Mouse (Mus musculus) gastrocnemius, postnatal 4 days (tissue): Measurements from ENCODE around the gene Gfra1. TPM values are rescaled to one million over a fixed set of nuclear protein-coding genes. Genes with fewer than 3 reads are reported as not detected.

Experiments
- DNase-seq, 2 experiments: peaks; one replicate each; pipeline ENCODE4 v3.0.0; 2021 to 2022; ENCODE audit warnings: low spot score in 2 of 2, mixed read lengths in 2 of 2
- total RNA-seq, 2 experiments: library from RNA; stranded (reverse); gene quantifications; 2 replicates each; pipeline ENCODE4 v1.2.3; 2021

Gfra1 gene
- total RNA-seq, 2 experiments from 2014 or later: 12.5 to 13.9 TPM

- no peak for DNase-seq
Measured at GRCm38 (mm10) chr19:58442785-58443732, 12.7 kb downstream of the Gfra1 start.

GRCm38 (mm10) chr19:58441785-58442184 lies 13.9 kb downstream of the Gfra1 start:
- DNase-seq: no peak

- no peak for DNase-seq
Measured at GRCm38 (mm10) chr19:58441246-58441645, 14.5 kb downstream of the Gfra1 start.

DNA sequence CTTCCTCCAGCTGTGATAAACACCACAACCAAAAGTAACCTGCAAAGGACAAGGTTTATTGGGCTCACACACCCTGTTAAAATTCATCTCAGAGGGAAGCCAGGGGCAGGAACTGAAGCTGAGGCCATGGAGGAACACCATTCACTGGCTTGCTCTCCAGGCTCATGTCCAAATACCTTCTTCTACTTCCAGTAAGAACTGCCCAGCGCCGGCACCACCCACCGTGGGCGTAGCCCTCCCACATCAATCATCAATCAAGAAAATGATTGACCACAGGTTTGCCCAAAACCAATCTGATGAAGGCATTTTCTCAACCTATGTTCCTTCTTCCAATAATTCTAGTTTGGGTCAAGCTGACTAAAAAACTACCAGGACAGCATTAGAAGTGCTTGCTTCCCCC lies 16.9 kb downstream of the Gfra1 start:
- DNase-seq: no peak

DNA sequence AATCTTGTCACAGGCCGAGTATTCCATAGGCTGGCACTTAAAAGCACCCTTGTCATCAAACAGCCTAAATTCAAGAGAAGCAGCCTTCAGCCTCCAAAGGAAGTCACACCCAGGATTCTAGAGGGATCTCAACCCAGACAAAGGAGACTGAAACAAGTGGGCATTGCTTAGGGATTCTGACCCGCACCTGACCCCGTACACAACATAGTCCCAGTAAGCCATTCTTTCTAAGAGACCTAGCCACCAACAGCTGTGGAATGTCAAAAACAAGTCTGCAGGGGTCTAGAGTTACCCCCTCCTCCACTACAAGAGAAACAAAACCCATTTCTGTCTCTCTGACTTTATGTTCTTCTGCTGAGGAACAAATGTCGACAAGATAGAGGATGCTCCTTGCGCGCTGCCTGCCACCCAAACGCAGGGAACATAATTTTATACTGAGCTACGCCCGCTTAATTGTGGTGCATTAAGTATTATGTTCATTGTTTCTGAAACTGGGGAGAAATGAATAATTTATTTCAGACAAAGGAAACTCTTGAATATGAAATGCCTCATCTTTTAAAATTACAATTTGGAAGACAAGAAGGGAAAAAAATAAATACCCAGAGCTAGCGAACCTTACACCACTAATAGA lies 18.2 kb downstream of the Gfra1 start:
- no peak for DNase-seq

DNA sequence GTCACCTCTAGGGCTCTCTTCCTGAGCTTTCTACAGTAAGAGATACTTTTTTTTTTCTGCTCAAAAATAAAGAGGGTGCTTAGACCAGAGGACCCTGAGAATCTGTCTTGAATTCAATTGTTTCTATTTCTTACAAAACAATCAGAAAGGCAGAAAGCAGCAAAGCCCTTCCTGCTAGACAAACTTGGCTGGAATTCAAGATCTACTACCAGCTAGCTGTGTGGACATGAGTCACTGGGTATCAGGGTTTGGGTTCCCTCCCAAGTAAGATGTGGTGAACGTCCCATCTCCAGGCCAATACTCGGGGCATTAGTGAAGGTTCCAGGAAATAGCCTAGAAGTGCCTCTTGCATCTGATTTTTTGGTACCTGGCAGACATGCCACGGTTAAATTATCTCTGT lies 18.8 kb downstream of the Gfra1 start:
- no peak for DNase-seq

DNA sequence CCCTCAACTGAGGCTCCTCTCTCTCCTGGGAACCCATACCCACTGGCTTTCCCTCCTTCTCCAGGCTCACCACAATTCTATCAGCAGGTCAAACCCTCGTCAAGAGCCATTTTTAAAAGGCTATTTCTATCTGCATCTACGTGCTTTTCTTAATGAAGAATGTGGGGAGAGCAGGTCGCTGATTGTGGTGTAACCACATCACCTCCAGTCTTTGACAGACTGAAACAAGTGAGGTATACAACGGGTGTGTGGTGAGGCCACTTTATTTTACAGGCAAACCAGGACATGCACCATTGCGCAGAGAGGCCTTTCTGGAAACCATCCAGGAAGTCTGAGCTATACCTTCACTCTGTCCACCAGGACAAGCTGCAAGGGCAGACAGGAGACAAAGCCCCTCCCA lies 19.8 kb downstream of the Gfra1 start:
- DNase-seq: no peak

DNA sequence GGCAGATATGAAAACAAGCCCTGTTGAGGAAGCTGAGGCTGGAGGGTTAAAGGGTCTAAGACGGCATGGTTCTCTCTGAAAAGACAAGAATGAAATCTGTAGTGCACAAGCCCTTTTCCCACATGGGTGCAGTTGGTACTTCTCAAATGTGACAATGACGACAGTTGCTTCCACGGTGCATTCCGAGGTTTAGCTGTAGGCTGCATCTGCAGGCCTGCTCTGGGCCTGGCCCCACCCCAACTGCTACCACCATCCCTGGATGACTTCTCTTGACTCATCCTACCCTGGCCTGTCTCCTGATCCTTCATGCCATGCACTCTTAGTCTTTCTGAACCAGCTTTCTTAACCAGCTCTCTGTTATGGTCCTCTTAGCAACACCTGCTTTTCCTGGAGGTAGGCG lies 22.9 kb downstream of the Gfra1 start:
- DNase-seq: peak in 1 of 2 experiments; percentile 30

DNA sequence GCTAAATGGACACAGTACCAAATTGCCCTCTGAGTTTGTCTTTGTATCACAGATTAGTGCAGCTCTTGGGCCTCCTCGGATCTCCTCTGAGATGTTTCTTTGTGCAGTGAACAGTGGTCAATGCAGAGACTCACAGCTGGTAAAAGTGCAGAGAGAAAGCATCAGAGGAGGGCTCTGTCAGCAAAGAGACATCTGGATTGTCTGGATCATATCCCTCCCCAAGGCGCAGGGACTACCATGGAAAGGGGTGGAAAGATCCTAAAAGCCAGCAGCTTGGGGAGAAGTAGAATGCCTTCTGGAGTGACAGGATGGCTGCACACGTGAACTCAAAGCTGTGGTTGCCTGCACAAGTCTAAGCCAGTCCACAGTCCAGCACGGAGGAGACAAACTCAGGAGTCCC lies 27.2 kb downstream of the Gfra1 start:
- no peak for DNase-seq

DNA sequence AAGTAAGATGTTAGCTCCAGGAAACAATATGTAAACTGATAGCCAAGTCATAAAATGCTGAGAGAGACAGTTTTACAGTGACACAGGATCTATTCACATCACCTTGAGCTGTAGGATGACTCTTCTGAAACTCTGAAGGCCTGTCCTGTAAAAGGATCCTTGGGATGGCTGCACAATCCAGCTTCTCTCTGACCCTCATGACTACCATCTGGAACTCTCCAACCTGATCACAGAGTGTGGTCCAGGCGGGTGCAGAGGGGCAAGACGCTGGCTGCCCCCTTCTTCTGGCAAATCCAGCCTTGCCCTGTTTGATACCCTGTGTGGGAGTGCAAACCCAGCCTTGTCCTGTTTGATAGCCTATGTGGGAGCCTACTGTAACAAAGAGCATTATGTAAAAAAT lies 28.4 kb downstream of the Gfra1 start:
- no peak for DNase-seq

DNA sequence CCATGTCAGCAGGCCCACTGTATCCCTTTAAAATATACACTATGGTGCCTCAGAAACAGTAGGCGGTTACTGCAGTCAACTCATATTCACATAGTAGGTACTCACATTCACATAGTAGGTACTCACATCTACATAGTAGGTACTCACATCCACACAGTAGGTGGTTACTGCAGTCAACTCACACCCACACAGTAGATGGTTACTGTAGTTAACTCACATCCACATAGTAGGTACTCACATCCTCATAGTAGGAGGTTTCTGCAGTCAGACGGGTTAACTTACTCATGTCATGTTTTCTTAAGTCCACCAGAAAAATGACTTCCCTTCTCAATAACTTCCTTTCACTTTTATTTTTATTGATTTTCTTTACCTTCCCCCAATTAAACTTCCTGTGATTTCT lies 30.8 kb downstream of the Gfra1 start:
- no peak for DNase-seq

- DNase-seq: no peak
Measured at GRCm38 (mm10) chr19:58424179-58424578, 31.5 kb downstream of the Gfra1 start.

GRCm38 (mm10) chr19:58422916-58423493 lies 32.7 kb downstream of the Gfra1 start:
- no peak for DNase-seq

DNA sequence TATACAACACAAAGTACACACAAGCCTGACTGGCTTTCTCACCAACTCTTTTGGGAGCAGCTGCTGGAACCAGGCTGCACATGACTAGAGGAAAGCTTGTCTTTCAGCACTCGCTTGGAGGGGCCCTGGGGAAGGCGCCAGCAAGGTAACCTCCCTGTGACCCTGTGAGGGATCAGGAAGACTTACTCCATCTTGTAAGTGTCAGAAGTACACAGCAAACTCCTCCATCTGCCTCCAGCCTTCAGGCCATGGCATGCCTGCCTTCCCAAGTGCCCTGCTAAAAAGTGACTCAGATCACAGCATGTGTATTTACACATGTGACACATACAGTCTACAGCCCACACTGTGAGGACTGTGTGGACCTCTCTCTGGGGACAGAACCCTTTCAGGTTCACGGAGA lies 36.0 kb downstream of the Gfra1 start:
- DNase-seq: no peak

GRCm38 (mm10) chr19:58419278-58419677 lies 36.4 kb downstream of the Gfra1 start:
- no peak for DNase-seq

- no peak for DNase-seq
Measured at GRCm38 (mm10) chr19:58415173-58415572, 40.5 kb downstream of the Gfra1 start.

DNA sequence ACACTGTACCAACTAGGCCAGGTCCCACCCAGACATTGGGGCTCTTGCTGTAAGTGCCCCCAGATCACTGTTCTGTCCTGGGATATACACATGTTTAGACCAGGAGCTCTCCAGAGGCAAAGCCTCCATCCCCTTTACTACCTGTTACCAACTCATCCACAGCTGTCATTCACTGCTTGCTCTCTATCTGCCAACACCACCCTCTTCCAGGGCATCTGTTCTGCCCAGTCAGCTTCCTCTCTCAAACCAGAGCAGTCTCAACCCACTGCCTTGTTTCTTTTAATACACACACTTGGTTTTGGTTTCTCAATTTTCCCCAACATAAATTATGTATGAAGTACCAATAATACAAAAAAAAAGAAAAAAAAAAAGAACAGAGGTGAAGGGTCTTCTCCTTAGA lies 41.0 kb downstream of the Gfra1 start:
- no peak for DNase-seq

DNA sequence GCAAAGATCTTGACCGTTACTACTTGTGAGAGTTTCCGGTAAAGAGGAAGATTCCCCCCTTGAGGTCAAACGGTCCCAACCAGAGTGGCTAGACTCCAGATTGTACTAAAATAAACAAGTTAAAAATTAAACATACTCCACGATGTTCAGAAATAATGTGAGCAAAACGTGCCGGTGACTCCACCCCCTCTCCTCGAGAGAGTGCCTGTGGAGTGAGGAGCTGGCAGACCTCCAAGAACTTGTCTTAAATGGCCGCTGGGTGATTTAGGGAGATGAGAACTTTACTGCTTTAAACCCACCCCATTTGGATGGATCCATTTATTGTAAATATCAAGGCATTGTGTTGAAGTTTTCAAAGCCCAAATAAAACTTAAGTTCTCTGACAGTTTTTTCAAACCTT lies 42.4 kb downstream of the Gfra1 start:
- DNase-seq: peak in 1 of 2 experiments; percentile 51

- DNase-seq: no peak
Measured at GRCm38 (mm10) chr19:58412811-58413210, 42.9 kb downstream of the Gfra1 start.

DNA sequence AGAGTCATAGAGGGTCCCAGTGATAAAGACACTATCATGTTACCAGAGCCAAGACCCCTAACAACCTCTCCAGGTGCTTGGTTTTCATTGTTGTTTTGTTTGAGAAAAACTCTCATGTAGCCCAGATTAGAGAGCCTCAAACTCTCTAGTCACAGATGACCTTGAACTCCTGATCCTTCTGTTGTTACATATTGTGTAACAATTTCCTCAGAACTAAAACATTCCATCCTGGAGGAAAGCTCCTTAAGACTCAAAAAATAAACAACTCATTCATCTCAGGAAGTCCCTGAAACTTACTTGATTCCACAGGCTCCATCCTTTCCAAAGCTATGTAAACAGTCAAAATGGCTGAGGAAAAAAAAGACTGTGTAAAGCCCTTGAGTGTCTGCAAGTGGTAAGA lies 49.0 kb downstream of the Gfra1 start:
- no peak for DNase-seq

DNA sequence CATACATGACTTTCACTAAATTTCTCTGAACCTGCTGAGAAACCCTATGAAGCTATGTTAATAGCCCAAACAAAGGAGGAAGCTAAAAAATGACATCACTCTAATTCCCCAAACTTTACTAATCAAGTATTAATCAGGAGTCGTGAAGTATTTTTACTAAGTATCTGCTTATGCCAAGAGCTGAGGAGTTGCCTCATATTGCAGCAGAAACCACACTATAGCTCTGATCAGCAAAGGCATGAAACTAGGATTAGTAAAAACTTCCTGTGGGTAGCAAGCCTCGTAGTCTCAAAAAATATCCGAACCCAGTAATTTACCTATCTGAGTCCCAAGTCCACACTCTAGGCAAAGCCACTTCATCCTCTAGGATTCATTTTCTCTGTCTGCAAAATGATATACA lies 55.5 kb downstream of the Gfra1 start:
- DNase-seq: no peak

DNA sequence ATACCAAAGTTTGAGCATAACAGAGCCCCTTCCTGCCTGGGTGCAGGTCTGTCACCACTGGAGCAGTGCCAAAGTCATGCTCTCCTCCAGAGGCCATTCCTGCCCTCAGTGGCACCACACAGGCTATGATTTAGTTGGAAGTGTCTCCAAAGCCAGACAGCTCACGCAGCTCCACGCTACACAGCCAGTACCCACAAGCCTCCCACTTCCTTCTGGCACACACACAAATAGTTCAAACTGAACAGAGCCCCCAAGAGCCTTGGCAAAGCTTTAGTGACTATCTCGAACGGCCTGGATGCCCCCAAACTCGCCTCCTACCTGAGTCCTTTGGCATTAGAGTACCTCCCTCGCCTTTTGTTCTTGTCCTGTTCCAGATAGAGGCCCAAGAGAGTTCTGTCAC lies 56.5 kb downstream of the Gfra1 start:
- no peak for DNase-seq
